Mouse (Mus musculus): ENCODE measurements around the gene Slc19a2.

Gene Slc19a2

GRCm38 (mm10) chr1:164252551-164252950 is 3.7 kb downstream of the Slc19a2 start:
- no peak for DNase-seq (ENCODE audit: low read depth)

- no peak for DNase-seq (ENCODE audit: low read depth)
Observed at GRCm38 (mm10) chr1:164254836-164255235, 6.0 kb downstream of the Slc19a2 start.

DNA sequence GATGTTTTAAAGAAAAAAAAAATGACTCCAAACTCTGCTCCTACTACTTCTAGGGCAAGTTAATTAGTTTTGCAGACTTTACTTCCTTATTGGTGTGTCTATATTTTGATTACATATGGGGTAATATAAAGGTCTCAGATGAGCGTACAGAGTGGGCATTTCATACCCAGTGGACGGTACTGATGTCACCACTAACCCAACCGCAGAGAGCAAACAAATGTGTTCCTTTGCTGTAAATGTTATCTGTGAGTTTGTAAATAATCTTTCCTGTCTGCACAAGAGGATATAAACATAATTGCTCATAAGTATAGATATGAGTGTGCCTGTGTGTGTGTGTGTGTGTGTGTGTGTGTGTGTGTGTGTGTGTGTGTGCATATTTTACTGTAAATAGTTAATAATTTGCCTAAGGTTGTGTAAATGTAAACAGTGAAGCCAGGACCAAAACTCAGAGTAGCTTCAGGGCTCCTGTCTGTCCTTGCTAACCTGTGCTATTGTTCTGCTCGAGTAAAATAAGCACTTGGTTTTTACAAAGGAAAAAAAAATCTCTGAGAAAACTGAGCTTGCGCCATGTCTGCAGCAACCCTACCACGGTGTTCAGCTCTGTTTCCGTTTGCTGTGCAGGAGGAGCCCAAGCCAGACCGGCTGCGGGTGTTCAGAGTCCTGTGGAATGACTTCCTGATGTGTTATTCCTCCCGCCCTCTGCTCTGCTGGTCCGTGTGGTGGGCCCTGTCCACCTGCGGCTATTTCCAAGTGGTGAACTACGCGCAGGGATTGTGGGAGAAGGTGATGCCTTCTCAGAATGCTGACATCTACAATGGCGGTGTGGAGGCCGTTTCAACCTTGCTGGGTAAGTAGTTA is 11.6 kb downstream of the Slc19a2 start:
- DNase-seq (ENCODE audit: low read depth) = no peak

DNA sequence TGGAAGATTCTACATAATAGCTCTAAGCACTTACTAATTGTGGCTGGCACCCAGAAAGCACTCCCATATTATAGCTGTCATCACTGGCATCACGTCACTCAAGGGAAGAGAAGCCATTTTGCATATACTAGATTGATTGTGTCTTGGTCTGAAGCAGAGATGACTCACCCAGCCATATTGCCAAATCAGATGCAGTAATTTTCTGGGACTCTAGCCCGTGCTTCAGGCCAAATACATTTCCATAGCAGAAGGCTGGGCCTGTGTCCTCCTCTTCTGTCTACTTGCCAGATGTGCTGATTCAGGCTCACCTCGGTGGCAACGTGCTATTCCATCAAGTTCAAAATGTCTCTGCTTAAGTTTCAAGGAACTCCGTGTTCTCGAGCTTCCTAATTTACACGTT is 12.7 kb downstream of the Slc19a2 start:
- DNase-seq (ENCODE audit: low read depth) = no peak

DNA sequence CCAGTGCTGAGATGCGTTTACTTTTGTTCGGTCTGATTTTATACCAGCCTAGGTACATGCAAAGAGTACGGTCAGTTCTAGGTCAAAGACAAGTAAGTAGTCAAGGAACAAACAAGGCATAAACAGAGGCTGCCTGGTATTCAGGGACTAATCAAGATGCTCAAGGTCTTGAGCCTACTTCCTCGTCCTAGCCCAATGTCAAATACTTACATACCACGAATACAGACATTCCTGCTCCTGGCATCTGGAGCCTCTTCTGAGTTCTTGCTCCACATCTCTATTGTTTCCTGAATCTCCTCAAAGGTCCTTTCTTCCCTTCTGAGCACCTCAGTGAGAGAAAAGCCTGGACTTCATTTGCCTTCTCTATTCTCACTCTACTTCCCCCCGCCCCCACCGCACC is 22.1 kb downstream of the Slc19a2 start:
- no peak for DNase-seq (ENCODE audit: low read depth)

DNA sequence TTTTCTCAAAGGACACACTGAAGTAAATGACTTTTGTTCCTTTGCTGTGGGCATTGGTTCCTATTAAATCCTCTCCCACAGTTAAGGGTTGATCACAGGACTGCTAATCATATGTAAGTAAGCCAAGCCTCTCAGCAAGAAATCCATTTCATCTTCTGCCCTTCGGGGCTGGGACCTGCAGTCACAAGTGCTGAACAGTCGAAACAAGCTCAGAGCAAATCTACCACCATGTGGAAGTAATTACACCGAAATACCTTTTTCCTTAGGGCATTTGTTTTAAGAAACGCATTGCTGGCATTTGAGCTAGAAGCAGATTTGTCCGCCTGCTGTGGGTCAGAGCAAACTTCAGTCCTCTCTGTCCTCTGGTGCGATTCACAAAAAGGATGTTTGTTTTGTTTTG is 24.8 kb downstream of the Slc19a2 start:
- no peak for DNase-seq (ENCODE audit: low read depth)

DNA sequence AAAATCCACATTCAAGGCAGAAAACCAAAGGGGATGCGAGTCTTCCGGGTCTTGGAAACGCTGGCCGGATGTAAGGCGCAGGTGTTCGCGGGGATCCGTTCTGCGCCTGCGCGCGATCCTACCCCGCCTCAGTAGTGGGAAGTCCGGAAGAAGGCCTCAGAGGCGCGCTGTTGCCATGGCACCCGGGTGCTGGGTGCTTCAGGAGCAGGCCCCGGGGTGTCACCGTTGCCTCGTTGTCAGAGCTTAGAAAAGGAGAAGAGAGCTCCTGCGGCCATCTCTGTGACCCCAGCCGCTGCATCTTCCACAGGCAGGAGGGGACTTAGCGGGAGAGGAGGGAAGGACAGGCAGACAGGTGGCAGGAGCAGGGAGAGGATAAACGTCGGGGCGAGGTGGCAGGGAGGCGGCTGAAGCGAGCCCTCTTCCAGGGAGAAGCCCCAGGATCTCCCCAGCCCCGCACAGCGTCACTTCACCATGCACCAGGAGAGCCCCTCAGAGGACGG is 26.7 kb downstream of the Slc19a2 start, which contains the start of gene Ccdc181:
Gene Ccdc181, plus strand, starts transcription at position 131 of the 500 bp plus-strand sequence.
- DNase-seq (ENCODE audit: low read depth) = peak; percentile 96

GRCm38 (mm10) chr1:164276552-164276951 is 27.7 kb downstream of the Slc19a2 start:
- no peak for DNase-seq (ENCODE audit: low read depth)

GRCm38 (mm10) chr1:164279332-164279731 is 30.5 kb downstream of the Slc19a2 start:
- no peak for DNase-seq (ENCODE audit: low read depth)

DNA sequence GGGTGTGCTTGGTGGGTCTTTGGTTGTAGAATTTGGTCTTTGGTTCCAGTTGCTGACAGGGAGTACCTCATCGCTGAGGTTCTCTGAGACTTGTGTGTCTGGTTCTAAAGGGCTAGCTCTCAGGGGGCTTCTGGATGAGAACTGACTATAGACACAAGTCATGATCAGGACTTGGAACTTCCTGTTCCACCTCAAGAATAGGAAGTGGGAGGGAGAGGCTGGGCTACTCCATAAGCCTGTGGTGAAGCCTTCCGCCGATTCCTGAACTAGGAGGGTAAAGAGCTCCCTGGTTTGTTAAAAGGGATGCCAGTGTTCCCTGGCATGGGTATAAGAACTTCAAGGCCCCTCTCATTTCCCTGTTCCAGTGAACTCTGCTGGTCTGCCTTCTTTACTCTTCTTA is 35.2 kb downstream of the Slc19a2 start:
- DNase-seq (ENCODE audit: low read depth) = no peak

DNA sequence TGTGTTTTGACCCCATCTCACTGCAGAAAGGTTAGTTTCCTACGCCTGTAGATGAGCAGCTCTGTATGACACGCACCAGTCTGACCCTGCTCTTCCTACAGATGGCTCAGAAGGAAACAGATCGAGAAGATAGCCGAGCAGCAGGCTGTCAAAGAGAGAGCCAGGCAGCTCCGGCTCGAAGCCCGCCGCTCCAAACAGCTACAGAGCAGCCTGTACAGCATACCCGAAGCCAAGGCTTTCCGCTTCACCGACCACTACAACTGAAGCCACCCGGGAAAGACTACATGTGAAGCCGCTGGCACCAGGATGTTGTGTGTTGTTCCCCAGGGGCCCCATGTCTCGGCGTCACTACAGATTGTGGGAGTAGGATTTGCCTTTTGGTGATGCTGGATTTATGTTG is 38.6 kb downstream of the Slc19a2 start:
- DNase-seq (ENCODE audit: low read depth) = no peak

DNA sequence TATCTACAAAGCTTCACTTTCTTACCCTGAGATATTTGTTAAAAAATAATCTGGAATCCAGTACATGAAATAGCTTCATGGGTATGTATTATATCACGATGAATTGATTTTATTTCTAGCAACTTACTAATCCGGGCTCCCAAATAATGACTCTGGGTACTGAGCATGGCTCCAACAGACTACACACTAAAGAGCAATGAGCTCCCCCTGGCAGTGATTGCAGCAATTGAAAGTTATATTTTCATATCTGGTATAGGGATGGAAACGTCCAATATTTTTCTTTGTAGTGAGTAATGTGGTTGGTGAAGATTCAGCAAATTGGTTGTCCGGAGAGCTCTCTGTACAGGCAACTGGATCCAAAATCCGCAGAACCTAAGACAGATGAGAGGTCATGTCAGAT is 43.2 kb downstream of the Slc19a2 start:
- DNase-seq (ENCODE audit: low read depth) = no peak

- DNase-seq (ENCODE audit: low read depth) = no peak
Observed at GRCm38 (mm10) chr1:164294071-164294470, 45.2 kb downstream of the Slc19a2 start.

GRCm38 (mm10) chr1:164296473-164296872 is 47.6 kb downstream of the Slc19a2 start:
- no peak for DNase-seq (ENCODE audit: low read depth)

DNA sequence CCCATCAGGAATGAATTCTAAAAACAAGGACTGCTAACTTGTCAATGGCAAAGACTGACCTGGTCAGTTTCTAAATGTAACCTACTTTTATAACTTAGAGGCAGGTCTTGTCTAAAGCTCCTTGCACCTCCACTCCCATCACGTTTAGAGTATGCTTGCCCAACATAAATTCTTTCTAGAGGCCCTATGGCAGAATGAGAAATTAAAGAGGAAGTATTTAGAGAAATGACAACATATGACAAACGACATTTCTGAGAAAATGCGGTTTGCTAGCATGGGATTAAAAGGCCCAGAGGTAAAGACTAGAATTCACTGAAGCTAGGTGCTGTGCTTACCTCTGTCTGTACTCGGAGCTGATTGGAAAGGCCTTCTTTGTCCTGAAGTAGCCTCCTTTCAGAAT is 53.1 kb downstream of the Slc19a2 start:
- no peak for DNase-seq (ENCODE audit: low read depth)

GRCm38 (mm10) chr1:164303821-164304220 is 55.0 kb downstream of the Slc19a2 start, which contains the start of gene Nme7:
Nme7 (plus strand) TSS chr1:164304121.
- DNase-seq (ENCODE audit: low read depth) = no peak

GRCm38 (mm10) chr1:164307124-164307751 is 58.4 kb downstream of the Slc19a2 start, which contains the start of gene Blzf1:
Blzf1 (minus strand) TSS chr1:164307489.
- peak; percentile 98 for DNase-seq (ENCODE audit: low read depth)

- no peak for DNase-seq (ENCODE audit: low read depth)
Observed at GRCm38 (mm10) chr1:164307922-164308321, 59.1 kb downstream of the Slc19a2 start.

- no peak for DNase-seq (ENCODE audit: low read depth)
Observed at GRCm38 (mm10) chr1:164314085-164314484, 65.2 kb downstream of the Slc19a2 start.

Data from naive thymus-derived CD4-positive, alpha-beta T cell, adult 2 months (primary cell).